Mouse (Mus musculus) intestine, postnatal 0 days (tissue): ENCODE measurements around the gene Nfatc3. TPM values are rescaled to one million over a fixed set of nuclear protein-coding genes. Genes with fewer than 3 reads are reported as not detected.
A peak's percentile ranks its signal among the peaks of the same experiment; 100 is the strongest.

ENCODE experiments used
- ATAC-seq: fragments of 200-750 bp; cut with Nextera tagmentation; 2 replicates; pipeline ENCODE4 v1.8.0; 2017; ENCODE audit warnings: mild to moderate bottlenecking, moderate TSS enrichment, moderate library complexity
- H3K27ac ChIP-seq: fragments of 300-500 bp; sonication (generic); 2 replicates; pipeline ENCODE4 v1.5.1; 2014; ENCODE audit warnings: mild to moderate bottlenecking, low read depth, low read length, moderate library complexity
- H3K27me3 ChIP-seq: fragments of 300-500 bp; sonication (generic); replicated peaks from 2 replicates; pipeline ENCODE4 v1.6.1; 2014; ENCODE audit warnings: low read length, mixed read lengths; ENCODE audit not compliant: control insufficient read depth, insufficient read depth
- H3K36me3 ChIP-seq: fragments of 300-500 bp; sonication (generic); 2 replicates; pipeline ENCODE4 v1.6.1; 2014; ENCODE audit warnings: mild to moderate bottlenecking, moderate library complexity; ENCODE audit not compliant: control insufficient read depth, insufficient read depth
- H3K4me1 ChIP-seq: fragments of 300-500 bp; sonication (generic); replicated peaks from 2 replicates; pipeline ENCODE4 v1.6.1; 2014; ENCODE audit warnings: antibody characterized with exemption, low read length, mixed read lengths; ENCODE audit not compliant: control insufficient read depth, insufficient read depth
- H3K4me2 ChIP-seq: fragments of 300-500 bp; sonication (generic); replicated peaks from 2 replicates; pipeline ENCODE4 v1.6.1; 2014; ENCODE audit warnings: low read depth, mild to moderate bottlenecking, moderate library complexity
- H3K4me3 ChIP-seq: fragments of 300-500 bp; sonication (generic); 2 replicates; pipeline ENCODE4 v1.5.1; 2014; ENCODE audit warnings: low read depth, low read length
- H3K9ac ChIP-seq: fragments of 300-500 bp; sonication (generic); 2 replicates; pipeline ENCODE4 v1.6.1; 2014; ENCODE audit warnings: mild to moderate bottlenecking, low read depth, low read length
- H3K9me3 ChIP-seq: fragments of 300-500 bp; sonication (generic); 2 replicates; pipeline ENCODE4 v1.6.1; 2016; ENCODE audit warnings: mixed run types; ENCODE audit not compliant: control insufficient read depth
- CTCF ChIP-seq: sonication (generic); IDR thresholded peaks from 2 replicates; pipeline ENCODE4 v1.5.1; 2016; ENCODE audit warnings: low read depth, mild to moderate bottlenecking, control low read depth, antibody characterized with exemption, moderate library complexity
- WGBS: fragments of 180-500 bp; shearing (Covaris S2); extraction: QIAGEN DNeasy Blood & Tissue Kit; methylation state at CpG from one replicate; pipeline ENCODE4 v1.1.7; 2014; 5-methylcytosine and 5-hydroxymethylcytosine counted together
- polyA plus RNA-seq: library from polyadenylated mRNA; unstranded; fragments of >200 nt; fragmentation: Nextera tagmentation; extraction: Ambion mirVana; gene quantifications from 2 replicates; pipeline ENCODE4 v1.2.1, GENCODE M21; 2015

Nfatc3 gene
- polyA plus RNA-seq, 1 experiment from 2014 or later = 3.1 TPM

- TF ChIP-seq CTCF = no peak
- WGBS = 32% methylated on average over 3 of the region's 3 CpGs
- ATAC-seq = peak; percentile 54; the same call in 1 of the 2 replicates
- no peak overlapping the region for H3K27ac ChIP-seq
- H3K4me2 ChIP-seq = no peak overlapping the region
- H3K36me3 ChIP-seq = peaks cover 3% of the 10 kb centered on the region; the same call in 1 of the 2 replicates
- no peaks in the 10 kb centered on the region for H3K9me3 ChIP-seq
- H3K27me3 ChIP-seq = no peaks in the 10 kb centered on the region
- no peak overlapping the region; the same call in 1 of the 2 replicates for H3K9ac ChIP-seq
- no peak overlapping the region for H3K4me3 ChIP-seq
- H3K4me1 ChIP-seq = 0 out of 2 replicates have a peak, but pooled peaks cover 4% of the 10 kb centered on the region
Measured at GRCm38 (mm10) chr8:106044151-106044550, 14.5 kb upstream of the Nfatc3 start.

- H3K36me3 ChIP-seq = peaks cover 7% of the 10 kb centered on the region; the same call in 1 of the 2 replicates
- H3K9ac ChIP-seq = no peak overlapping the region
- H3K4me3 ChIP-seq = no peak overlapping the region
- H3K4me1 ChIP-seq = 0 out of 2 replicates have a peak, but pooled peaks cover 4% of the 10 kb centered on the region
- TF ChIP-seq CTCF = no peak
- no peaks in the 10 kb centered on the region for H3K9me3 ChIP-seq
- no peak overlapping the region for H3K27ac ChIP-seq
- 0 out of 2 replicates have a peak, but pooled peaks have one; percentile 23 for ATAC-seq
- H3K27me3 ChIP-seq = no peaks in the 10 kb centered on the region
- 78% methylated on average over 11 of the region's 11 CpGs for WGBS
- no peak overlapping the region for H3K4me2 ChIP-seq
Measured at GRCm38 (mm10) chr8:106046872-106047559, 11.6 kb upstream of the Nfatc3 start.

- TF ChIP-seq CTCF = no peak
- 47% methylated on average over 5 of the region's 5 CpGs for WGBS
Measured at GRCm38 (mm10) chr8:106047854-106048630, 10.6 kb upstream of the Nfatc3 start.

GRCm38 (mm10) chr8:106049840-106050239 is 8.8 kb upstream of the Nfatc3 start:
- no peak for TF ChIP-seq CTCF
- no peak for ATAC-seq
- Histone ChIP-seq H3K27me3 (no peaks in the 10 kb centered on the region), H3K4me3 (no peak overlapping the region), H3K9ac (no peak overlapping the region), H3K27ac (no peak overlapping the region), H3K4me2 (no peak overlapping the region), H3K36me3 (peaks cover 10% of the 10 kb centered on the region; the same call in 1 of the 2 replicates), H3K9me3 (no peaks in the 10 kb centered on the region), H3K4me1 (peaks cover 10% of the 10 kb centered on the region)
- 91% methylated on average over 6 of the region's 6 CpGs for WGBS

More at GRCm38 (mm10) chr8:106047854-106048630, 10.6 kb upstream of the Nfatc3 start:
- 0 out of 2 replicates have a peak, but pooled peaks cover 4% of the 10 kb centered on the region for H3K4me1 ChIP-seq
- peak; percentile 80 for ATAC-seq
- no peaks in the 10 kb centered on the region for H3K9me3 ChIP-seq
- no peak overlapping the region for H3K4me3 ChIP-seq
- H3K27ac ChIP-seq = peak overlapping the region; percentile 64
- H3K36me3 ChIP-seq = peaks cover 7% of the 10 kb centered on the region; the same call in 1 of the 2 replicates
- H3K27me3 ChIP-seq = no peaks in the 10 kb centered on the region
- H3K4me2 ChIP-seq = peak overlapping the region; percentile 32; the same call in 1 of the 2 replicates
- H3K9ac ChIP-seq = no peak overlapping the region

- H3K4me2 ChIP-seq = no peak overlapping the region
- no peaks in the 10 kb centered on the region for H3K27me3 ChIP-seq
- no peak for TF ChIP-seq CTCF
- H3K4me1 ChIP-seq = peaks cover 10% of the 10 kb centered on the region
- peaks cover 8% of the 10 kb centered on the region; the same call in 1 of the 2 replicates for H3K36me3 ChIP-seq
- WGBS = 85% methylated on average over 3 of the region's 3 CpGs
- H3K9me3 ChIP-seq = no peaks in the 10 kb centered on the region
- ATAC-seq = no peak
- no peak overlapping the region for H3K9ac ChIP-seq
- 0 out of 2 replicates have a peak overlapping the region, but pooled peaks have one; percentile 5 for H3K27ac ChIP-seq
- no peak overlapping the region for H3K4me3 ChIP-seq
Measured at GRCm38 (mm10) chr8:106051068-106051467, 7.6 kb upstream of the Nfatc3 start.

GRCm38 (mm10) chr8:106052510-106053089 is 6.0 kb upstream of the Nfatc3 start:
- H3K9me3 ChIP-seq = no peaks in the 10 kb centered on the region
- WGBS = 55% methylated on average over 9 of the region's 9 CpGs
- H3K4me2 ChIP-seq = no peak overlapping the region
- TF ChIP-seq CTCF = peak; percentile 7; the same call in 1 of the 2 replicates
- ATAC-seq = no peak
- H3K27ac ChIP-seq = peak overlapping the region; percentile 80
- H3K36me3 ChIP-seq = peaks cover 8% of the 10 kb centered on the region; the same call in 1 of the 2 replicates
- no peaks in the 10 kb centered on the region for H3K27me3 ChIP-seq
- H3K4me1 ChIP-seq = peaks cover 10% of the 10 kb centered on the region
- H3K4me3 ChIP-seq = no peak overlapping the region
- no peak overlapping the region for H3K9ac ChIP-seq
